Mouse (Mus musculus) lung, postnatal 0 days (tissue): ENCODE data around the gene Fbxo9.

ENCODE experiments used
- CTCF ChIP-seq: IDR thresholded peaks from 2 replicates; pipeline ENCODE4 v1.5.1; 2016; ENCODE audit warnings: antibody characterized with exemption, mild to moderate bottlenecking
- EP300 ChIP-seq: IDR thresholded peaks from 2 replicates; pipeline ENCODE4 v1.6.1; 2016; ENCODE audit warnings: antibody characterized with exemption, mild to moderate bottlenecking, control low read depth

DNA sequence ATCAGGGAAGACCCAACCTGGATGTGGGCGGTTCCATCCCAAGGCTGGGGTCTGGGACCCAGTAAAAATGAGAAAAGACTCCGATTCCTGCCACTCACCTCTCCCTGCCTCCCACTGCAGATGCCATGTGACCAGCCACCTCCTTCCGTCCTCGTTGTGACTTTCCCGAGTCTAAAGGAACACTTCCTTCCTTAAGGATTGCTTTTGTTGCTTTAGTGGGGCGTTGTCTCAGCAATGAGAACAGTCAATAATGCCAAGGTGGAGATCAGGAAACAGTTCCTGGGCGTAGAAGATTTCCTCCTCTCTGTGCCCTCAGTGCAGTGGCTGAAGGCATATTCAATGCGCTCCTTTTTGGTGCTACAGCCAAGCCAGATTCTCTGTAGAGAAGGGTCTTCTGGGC lies 12.5 kb upstream of the Fbxo9 start:
- TF ChIP-seq CTCF (no peak), EP300 (peak; percentile 98)
